Mouse (Mus musculus): ENCODE data around the gene Olfr295. TPM values are rescaled to one million over a fixed set of nuclear protein-coding genes. Genes with fewer than 3 reads are reported as not detected.

Gene Olfr295
- not detected for total RNA-seq (2021)
- long read RNA-seq, experiment 1 = 0 reads
- long read RNA-seq, experiment 2 = 0 reads

DNA sequence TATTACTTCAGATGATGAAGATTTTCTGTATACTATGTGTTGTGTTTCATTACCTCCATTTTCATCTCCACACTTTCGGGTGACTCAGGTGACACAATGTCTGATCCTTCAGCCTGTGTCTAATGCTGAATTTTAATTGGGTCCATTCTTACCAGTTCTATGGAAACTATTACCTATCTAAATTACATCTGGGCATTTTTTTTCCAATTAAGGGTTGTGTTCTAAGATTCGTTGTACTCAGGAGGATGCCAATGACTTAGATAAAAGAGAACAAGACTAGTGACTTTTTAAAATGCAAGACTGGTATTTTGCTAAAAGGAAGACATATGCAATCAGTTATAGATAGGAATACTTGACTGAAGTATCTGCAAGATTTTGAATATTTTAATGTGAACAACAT lies at the start of gene Olfr295:
Olfr295 (plus strand) TSS at position 301 of the 400 bp plus-strand sequence.
- DNase-seq = no peak
- intact Hi-C loops (cut with DNase I) = no loop called here

DNA sequence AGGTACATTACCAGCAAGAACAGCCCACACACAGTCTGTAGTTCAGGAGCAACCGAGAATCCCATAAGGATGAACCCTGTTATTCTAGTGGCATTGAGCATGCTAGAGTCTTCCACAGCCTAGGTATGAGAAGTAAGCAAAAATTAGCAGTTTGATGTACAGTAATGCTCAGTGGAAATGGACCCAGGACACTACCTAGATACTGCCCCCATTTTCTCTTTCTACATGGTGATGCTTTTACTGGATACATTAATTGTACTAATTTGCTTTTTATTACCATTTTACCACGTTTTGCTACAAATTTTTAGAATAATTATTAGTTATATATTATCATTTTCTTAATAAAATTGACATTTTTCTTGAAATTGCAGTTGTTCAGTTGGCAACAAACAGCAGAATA lies 32.9 kb downstream of the Olfr295 start, which contains the start of gene Olfr294:
Olfr294 (minus strand) TSS at position 101 of the 400 bp plus-strand sequence.
- intact Hi-C loops (cut with DNase I) = no loop called here
- no peak for DNase-seq

Other genes starting within 250 kb of the Olfr295 start
- not detected for gene Olfr307, start 246.3 kb upstream of the Olfr295 start, total RNA-seq (2021)
- gene Olfr305, start 216.9 kb upstream of the Olfr295 start, total RNA-seq (2021) = not detected
- gene Olfr304, start 197.2 kb upstream of the Olfr295 start, total RNA-seq (2021) = not detected
- gene Olfr303, start 186.1 kb upstream of the Olfr295 start, total RNA-seq (2021) = not detected
- gene Olfr301, start 180.0 kb upstream of the Olfr295 start, total RNA-seq (2021) = not detected
- not detected for gene Olfr299, start 123.9 kb upstream of the Olfr295 start, total RNA-seq (2021)
- gene Olfr298, start 91.4 kb upstream of the Olfr295 start, total RNA-seq (2021) = not detected
- not detected for gene Olfr297, start 63.9 kb upstream of the Olfr295 start, total RNA-seq (2021)
- gene Olfr294, start 32.8 kb downstream of the Olfr295 start, total RNA-seq (2021) = not detected
- gene Olfr293, start 65.2 kb downstream of the Olfr295 start, total RNA-seq (2021) = not detected
- not detected for gene Olfr292, start 104.5 kb downstream of the Olfr295 start, total RNA-seq (2021)
- gene Folh1, start 192.1 kb downstream of the Olfr295 start, total RNA-seq (2021) = not detected
- gene Vmn2r77, start 211.2 kb downstream of the Olfr295 start, total RNA-seq (2021) = not detected

Data from gastrocnemius, postnatal 36 days (tissue).